Mouse (Mus musculus): ENCODE measurements at regions not wholly inside any gene's neighbourhood (a gene's known extent, or its start where the extent isn't known, plus 50 kb on each side); places are given as distances from the start of the nearest gene placed in this dataset.

- no peak for TF ChIP-seq GATA1 (IDR thresholded peaks at IDR 0.05; ENCODE audit: low read length)
Observed at GRCm38 (mm10) chr5:64597021-64597420, 206.2 kb upstream of the Klf3 start.

- no peak for TF ChIP-seq GATA1 (IDR thresholded peaks at IDR 0.05; ENCODE audit: low read length)
Observed at GRCm38 (mm10) chr5:64597451-64597850, 205.7 kb upstream of the Klf3 start.

- no peak for TF ChIP-seq GATA1 (IDR thresholded peaks at IDR 0.05; ENCODE audit: low read length)
Observed at GRCm38 (mm10) chr5:64598606-64599005, 204.6 kb upstream of the Klf3 start.

GRCm38 (mm10) chr5:64599015-64599414, 204.2 kb upstream of the Klf3 start:
- no peak for TF ChIP-seq GATA1 (IDR thresholded peaks at IDR 0.05; ENCODE audit: low read length)

GRCm38 (mm10) chr5:64599865-64600288, 203.3 kb upstream of the Klf3 start:
- no peak for TF ChIP-seq GATA1 (IDR thresholded peaks at IDR 0.05; ENCODE audit: low read length)

GRCm38 (mm10) chr5:64600392-64600791, 202.8 kb upstream of the Klf3 start:
- no peak for TF ChIP-seq GATA1 (IDR thresholded peaks at IDR 0.05; ENCODE audit: low read length)

GRCm38 (mm10) chr5:64600811-64601210, 202.4 kb upstream of the Klf3 start:
- no peak for TF ChIP-seq GATA1 (IDR thresholded peaks at IDR 0.05; ENCODE audit: low read length)

- TF ChIP-seq GATA1 (IDR thresholded peaks at IDR 0.05; ENCODE audit: low read length), result peak; percentile 84
Observed at GRCm38 (mm10) chr5:64601285-64601684, 201.9 kb upstream of the Klf3 start.

GRCm38 (mm10) chr5:64601832-64602231, 201.4 kb upstream of the Klf3 start:
- TF ChIP-seq GATA1 (IDR thresholded peaks at IDR 0.05; ENCODE audit: low read length), result no peak

- no peak for TF ChIP-seq GATA1 (IDR thresholded peaks at IDR 0.05; ENCODE audit: low read length)
Observed at GRCm38 (mm10) chr5:64602356-64602936, 200.7 kb upstream of the Klf3 start.

GRCm38 (mm10) chr5:64602996-64603755, 200.0 kb upstream of the Klf3 start:
- no peak for TF ChIP-seq GATA1 (IDR thresholded peaks at IDR 0.05; ENCODE audit: low read length)

GRCm38 (mm10) chr5:64605171-64605570, 198.0 kb upstream of the Klf3 start:
- TF ChIP-seq GATA1 (IDR thresholded peaks at IDR 0.05; ENCODE audit: low read length), result no peak

GRCm38 (mm10) chr5:64605991-64606390, 197.2 kb upstream of the Klf3 start:
- no peak for TF ChIP-seq GATA1 (IDR thresholded peaks at IDR 0.05; ENCODE audit: low read length)

- no peak for TF ChIP-seq GATA1 (IDR thresholded peaks at IDR 0.05; ENCODE audit: low read length)
Observed at GRCm38 (mm10) chr5:64609378-64610087, 193.7 kb upstream of the Klf3 start.

- TF ChIP-seq GATA1 (IDR thresholded peaks at IDR 0.05; ENCODE audit: low read length), result no peak
Observed at GRCm38 (mm10) chr5:64610146-64610545, 193.0 kb upstream of the Klf3 start.

All from G1E-ER4 (cell line).